Mouse (Mus musculus) megakaryocyte-erythroid progenitor cell, adult 5-6 weeks (primary cell): ENCODE measurements around the gene Pnpla2. TPM values are rescaled to one million over a fixed set of nuclear protein-coding genes. Genes with fewer than 3 reads are reported as not detected.

ENCODE experiments used
- ATAC-seq: replicated peaks from 2 replicates; pipeline ENCODE4 v1.8.0; 2016; ENCODE audit warnings: mild to moderate bottlenecking, inconsistent platforms; ENCODE audit not compliant: severe bottlenecking, poor library complexity, low FRiP score, low TSS enrichment
- total RNA-seq, 2 experiments: library from RNA; stranded (forward) in 1 of 2; stranded (reverse) in 1 of 2; fragments of 200-1000, 215-1000 nt in 1 of 2; fragments of >200 nt in 1 of 2; fragmentation: Nextera tagmentation in 1 of 2; gene quantifications; 2 replicates each; pipeline ENCODE4 v1.2.3; 2014 to 2017

The Pnpla2 gene
- total RNA-seq, 2 experiments from 2014 or later = 17.8 to 32.6 TPM

GRCm38 (mm10) chr7:141477578-141478269, 22.7 kb downstream of the Pnpla2 start:
- ATAC-seq = no peak

DNA sequence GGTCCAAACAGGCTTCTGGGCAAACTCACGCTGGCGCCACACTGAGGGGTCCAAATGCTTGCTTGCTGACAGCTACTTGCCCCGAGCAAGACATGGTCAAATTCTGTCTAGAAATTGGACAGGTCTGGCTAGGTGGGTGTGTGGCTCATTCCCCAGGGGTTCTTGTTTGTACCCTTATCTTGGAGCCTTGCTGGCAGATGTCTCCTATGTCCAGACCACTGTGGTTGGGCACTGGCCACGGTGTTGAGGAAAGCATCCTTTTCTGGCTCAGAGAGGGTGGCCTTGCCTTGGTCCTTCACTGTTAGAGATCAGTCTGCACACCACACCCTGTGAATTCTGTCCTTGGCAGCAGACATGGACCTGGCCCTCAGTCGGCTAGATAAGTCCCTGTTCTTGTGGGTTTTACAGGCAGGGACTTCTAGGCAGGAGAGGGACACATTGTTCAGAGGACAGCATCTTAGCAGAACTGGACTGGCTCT, 23.3 kb downstream of the Pnpla2 start:
- peak; percentile 21 for ATAC-seq

GRCm38 (mm10) chr7:141480842-141481497, 26.0 kb downstream of the Pnpla2 start:
- ATAC-seq = peak; percentile 60

GRCm38 (mm10) chr7:141481498-141482401, 26.8 kb downstream of the Pnpla2 start:
- ATAC-seq = 0 out of 2 replicates have a peak, but pooled peaks have one; percentile 18

GRCm38 (mm10) chr7:141482531-141483024, 27.6 kb downstream of the Pnpla2 start:
- ATAC-seq = no peak

- ATAC-seq = no peak
These were observed 28.2 kb downstream of the Pnpla2 start for GRCm38 (mm10) chr7:141483114-141483653.

DNA sequence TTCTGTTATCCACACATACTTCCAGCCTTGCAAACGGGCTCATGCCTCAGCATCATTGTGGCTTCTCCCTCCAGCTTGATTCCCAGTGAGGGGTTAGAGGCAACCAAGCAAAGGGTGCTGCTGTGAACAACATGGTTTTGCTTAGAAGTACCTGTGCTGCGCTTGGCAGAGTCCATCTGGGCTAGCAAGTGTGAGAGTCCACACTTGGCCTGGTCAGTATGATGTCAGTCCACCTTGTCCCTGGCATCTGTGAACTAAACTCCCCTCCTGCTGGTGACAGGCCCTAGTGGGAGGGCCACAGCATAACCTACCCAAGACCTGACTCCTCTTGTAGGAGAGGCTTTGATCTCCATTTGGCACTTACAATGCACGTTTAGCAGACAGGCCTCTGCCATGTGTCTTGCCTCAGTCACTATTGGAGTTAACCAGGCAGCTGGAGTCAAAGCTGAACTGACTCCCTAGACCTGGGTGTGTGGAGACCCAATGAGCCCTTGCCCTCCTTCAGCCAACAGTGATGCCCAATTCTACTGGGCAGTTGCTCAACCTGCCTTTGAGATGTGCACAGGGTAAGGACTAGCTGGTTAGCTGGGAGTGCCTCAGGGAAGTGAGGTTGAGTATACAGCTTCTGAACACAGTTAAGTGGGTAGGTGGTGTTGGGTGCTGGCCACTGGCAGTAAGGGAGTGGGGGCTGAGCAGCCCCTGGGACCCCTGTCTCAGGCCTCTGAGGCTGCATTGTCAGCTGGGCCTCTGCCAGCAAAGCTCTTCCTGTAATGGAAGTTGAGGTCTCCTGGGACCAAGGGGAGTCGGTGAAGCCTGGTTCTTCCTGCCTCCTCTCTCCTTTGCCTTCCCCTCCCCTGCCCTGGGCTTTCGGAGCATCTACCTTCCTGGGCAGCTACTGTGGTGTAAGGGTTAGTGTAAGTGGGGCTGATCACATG, 29.5 kb downstream of the Pnpla2 start:
- no peak for ATAC-seq

GRCm38 (mm10) chr7:141485186-141485585, 30.2 kb downstream of the Pnpla2 start:
- ATAC-seq = no peak

- ATAC-seq = no peak
These were observed 30.6 kb downstream of the Pnpla2 start for GRCm38 (mm10) chr7:141485606-141486005.

- no peak for ATAC-seq
These were observed 31.2 kb downstream of the Pnpla2 start for GRCm38 (mm10) chr7:141486239-141486638.

- ATAC-seq = no peak
These were observed 32.1 kb downstream of the Pnpla2 start for GRCm38 (mm10) chr7:141487141-141487540.

DNA sequence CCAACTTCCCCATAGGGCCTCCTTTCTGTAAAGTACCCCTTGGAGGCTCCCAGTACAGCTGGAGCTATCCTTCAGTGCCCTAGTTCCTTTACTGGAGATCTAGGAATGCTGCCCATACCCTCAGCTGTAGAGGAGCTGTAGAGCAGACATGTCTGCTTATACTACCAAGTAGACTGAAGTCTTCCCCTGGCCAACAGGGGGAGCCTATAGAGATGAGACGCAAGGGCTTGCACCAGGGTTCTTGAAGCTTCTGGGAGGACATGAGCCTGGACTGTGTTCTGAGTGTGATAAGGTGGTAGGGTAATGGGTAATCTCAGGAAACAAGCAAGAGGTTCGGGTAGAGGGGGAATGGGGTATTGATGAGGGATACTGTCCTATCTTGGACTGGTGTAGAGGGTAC, 36.2 kb downstream of the Pnpla2 start:
- peak; percentile 76 for ATAC-seq

DNA sequence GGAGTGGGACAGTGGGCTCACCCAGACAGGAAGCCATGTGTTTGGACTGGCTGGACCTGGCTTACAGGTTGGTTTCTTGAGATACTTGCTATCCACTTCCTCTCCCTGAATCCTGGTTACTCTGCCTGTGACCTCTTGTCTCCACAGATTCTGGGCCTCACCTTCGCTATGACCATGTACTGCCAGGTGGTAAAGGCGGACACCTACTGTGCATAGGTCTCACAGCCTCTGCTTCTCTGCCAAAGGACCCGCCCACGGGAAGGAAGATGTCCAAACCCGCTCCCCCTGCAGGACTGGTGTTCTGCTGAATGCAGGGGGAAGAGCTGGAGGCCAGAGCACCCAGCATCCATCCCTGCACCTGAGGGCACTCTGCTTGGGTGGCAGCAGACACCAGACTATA, 37.7 kb downstream of the Pnpla2 start:
- ATAC-seq = no peak

DNA sequence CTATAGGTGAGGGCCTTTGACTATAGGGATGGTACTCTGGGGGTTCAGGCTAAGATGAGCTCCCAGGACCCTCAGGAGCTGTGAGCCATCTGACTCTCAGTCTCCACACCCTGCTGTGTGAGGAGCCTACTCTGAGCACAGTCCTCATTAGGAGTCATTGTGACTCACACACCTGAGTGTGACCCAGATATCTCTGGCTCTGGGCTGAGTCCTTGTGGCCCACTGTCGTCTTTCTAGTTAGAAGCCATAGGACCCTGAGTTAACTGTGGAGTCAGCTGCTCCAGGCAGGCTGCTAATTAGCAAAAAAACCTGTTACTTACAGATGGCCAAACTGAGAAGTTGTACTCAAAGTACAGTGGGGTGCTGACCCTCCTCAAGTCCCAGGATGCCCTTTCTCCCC, 38.7 kb downstream of the Pnpla2 start:
- no peak for ATAC-seq

DNA sequence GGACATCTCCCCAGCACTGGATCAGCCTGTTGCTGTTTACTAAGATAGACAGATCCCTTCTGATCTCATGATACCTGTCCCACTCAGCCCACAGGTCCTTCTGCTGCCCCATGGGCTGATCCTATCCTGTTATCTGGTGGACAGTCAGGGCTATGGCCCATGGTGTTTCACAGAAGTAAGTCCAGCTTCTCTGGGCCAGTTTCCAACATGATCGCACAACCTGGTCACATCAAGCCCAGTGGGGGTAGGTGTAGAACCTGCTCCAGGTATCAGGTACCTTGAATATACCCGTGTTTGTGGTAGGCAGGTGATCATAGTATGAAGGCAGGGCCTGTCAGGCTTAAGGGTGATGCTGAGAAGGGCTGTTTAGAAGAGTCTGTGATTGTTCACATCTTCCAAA, 40.4 kb downstream of the Pnpla2 start:
- ATAC-seq = no peak

GRCm38 (mm10) chr7:141495940-141496339, 40.9 kb downstream of the Pnpla2 start:
- no peak for ATAC-seq

GRCm38 (mm10) chr7:141497600-141497999, 42.6 kb downstream of the Pnpla2 start:
- no peak for ATAC-seq

DNA sequence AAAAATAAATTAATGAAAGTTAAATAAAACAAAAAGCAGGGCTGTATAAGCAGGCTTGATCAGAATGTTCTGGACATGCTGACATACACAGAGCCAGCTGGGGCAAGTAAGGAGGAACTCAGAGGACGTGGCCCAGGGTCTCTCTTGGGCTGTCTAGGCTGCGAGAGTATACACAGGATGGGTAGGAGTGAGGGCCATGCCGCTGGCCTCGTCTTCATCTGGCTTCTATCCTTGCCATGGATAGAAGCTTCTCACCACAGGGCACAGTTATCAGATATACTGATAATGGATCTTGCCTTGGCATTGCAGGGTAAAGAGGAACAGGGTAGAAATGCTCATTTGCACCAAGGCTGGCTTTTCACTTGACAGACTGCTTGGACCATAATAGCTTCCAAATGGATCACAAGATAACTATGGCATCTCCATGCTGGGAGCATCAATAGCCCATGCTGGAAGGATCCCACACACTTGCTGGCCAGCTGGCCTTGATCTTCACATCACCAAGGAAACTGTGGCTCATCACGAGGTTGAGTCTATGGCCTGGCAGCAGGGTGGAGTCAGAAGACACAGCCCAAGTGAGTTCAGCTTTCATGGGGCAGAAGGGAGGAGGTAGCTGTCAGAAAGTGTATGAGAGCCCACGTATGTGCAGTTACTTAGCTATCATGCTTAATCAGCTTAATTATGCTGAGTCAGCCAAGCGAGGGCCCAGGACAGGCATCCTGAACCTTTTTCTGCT, 47.0 kb downstream of the Pnpla2 start:
- no peak for ATAC-seq
